Mouse (Mus musculus) hindbrain, embryonic 14.5 days (tissue): ENCODE data around the gene Dock9. TPM values are rescaled to one million over a fixed set of nuclear protein-coding genes. Genes with fewer than 3 reads are reported as not detected.
A peak's percentile ranks its signal among the peaks of the same experiment; 100 is the strongest.

ENCODE experiments used
- ATAC-seq: fragments of 200-750 bp; cut with Nextera tagmentation; 2 replicates; pipeline ENCODE4 v1.8.0; 2017; ENCODE audit warnings: moderate number of reproducible peaks, mild to moderate bottlenecking, moderate TSS enrichment, moderate library complexity; ENCODE audit not compliant: low FRiP score
- DNase-seq: peaks from one replicate; pipeline ENCODE4 v3.0.0-alpha.2; 2015; ENCODE audit warnings: low spot score
- H3K27ac ChIP-seq: fragments of 300-500 bp; sonication (generic); 2 replicates; pipeline ENCODE4 v1.5.1; 2014; ENCODE audit warnings: mild to moderate bottlenecking, moderate library complexity
- H3K27me3 ChIP-seq: fragments of 300-500 bp; sonication (generic); 2 replicates; pipeline ENCODE4 v1.6.1; 2014; ENCODE audit warnings: mild to moderate bottlenecking, low read length, mixed read lengths; ENCODE audit not compliant: control insufficient read depth, insufficient read depth
- H3K36me3 ChIP-seq: fragments of 300-500 bp; sonication (generic); replicated peaks from 2 replicates; pipeline ENCODE4 v1.6.1; 2014; ENCODE audit not compliant: control insufficient read depth, insufficient read depth
- H3K4me1 ChIP-seq: fragments of 300-500 bp; sonication (generic); replicated peaks from 2 replicates; pipeline ENCODE4 v1.6.1; 2014; ENCODE audit warnings: antibody characterized with exemption, low read length, mixed read lengths; ENCODE audit not compliant: control insufficient read depth, insufficient read depth
- H3K4me2 ChIP-seq: fragments of 300-500 bp; sonication (generic); replicated peaks from 2 replicates; pipeline ENCODE4 v1.6.1; 2014; ENCODE audit warnings: mild to moderate bottlenecking, moderate library complexity
- H3K4me3 ChIP-seq: fragments of 300-500 bp; sonication (generic); replicated peaks from 2 replicates; pipeline ENCODE4 v1.5.1; 2014; ENCODE audit warnings: mild to moderate bottlenecking, low read length
- H3K9ac ChIP-seq: fragments of 300-500 bp; sonication (generic); 2 replicates; pipeline ENCODE4 v1.6.1; 2014
- H3K9me3 ChIP-seq: fragments of 300-500 bp; sonication (generic); 2 replicates; pipeline ENCODE4 v1.6.1; 2016; ENCODE audit warnings: low read length; ENCODE audit not compliant: control insufficient read depth
- WGBS: fragments of 180-500 bp; shearing (Covaris S2); extraction: QIAGEN DNeasy Blood & Tissue Kit; methylation state at CpG from one replicate; pipeline ENCODE4 v1.1.7; 2014; 5-methylcytosine and 5-hydroxymethylcytosine counted together
- polyA plus RNA-seq: library from polyadenylated mRNA; unstranded; fragments of >200 nt; fragmentation: Nextera tagmentation; extraction: Ambion mirVana; gene quantifications from 2 replicates; pipeline ENCODE4 v1.2.1, GENCODE M21; 2014

Dock9 gene
- 15.4 and 16.2 TPM in 2 replicates for polyA plus RNA-seq

GRCm38 (mm10) chr14:121797457-121798410 is at the start of gene Dock9:
Gene Dock9, minus strand, starts transcription at chr14:121797837.
- Histone ChIP-seq H3K27ac (peak within 1 kb of the TSS; percentile 80), H3K4me1 (no peaks in the 10 kb centered on the region), H3K4me2 (peak within 1 kb of the TSS; percentile 89), H3K36me3 (no peaks in the 10 kb centered on the region), H3K4me3 (peak within 1 kb of the TSS; percentile 73), H3K9ac (peak within 1 kb of the TSS; percentile 64), H3K9me3 (no peaks in the 10 kb centered on the region), H3K27me3 (peaks cover 8% of the 10 kb centered on the region)
- DNase-seq (peak; percentile 72), ATAC-seq (peak; percentile 87)
- WGBS = under 1% methylated on average over 103 of the region's 106 CpGs

- Histone ChIP-seq H3K27me3 (no peaks in the 10 kb centered on the region), H3K4me3 (no peak overlapping the region), H3K36me3 (no peaks in the 10 kb centered on the region), H3K4me2 (no peak overlapping the region), H3K27ac (no peak overlapping the region), H3K4me1 (no peaks in the 10 kb centered on the region), H3K9me3 (0 out of 2 replicates have a peak, but pooled peaks cover 2% of the 10 kb centered on the region), H3K9ac (no peak overlapping the region)
- WGBS = 40% methylated on average over 8 of the region's 8 CpGs
- no peak for ATAC-seq
- DNase-seq = no peak
These were observed 46.8 kb upstream of the Dock9 start for GRCm38 (mm10) chr14:121844486-121844885.

DNA sequence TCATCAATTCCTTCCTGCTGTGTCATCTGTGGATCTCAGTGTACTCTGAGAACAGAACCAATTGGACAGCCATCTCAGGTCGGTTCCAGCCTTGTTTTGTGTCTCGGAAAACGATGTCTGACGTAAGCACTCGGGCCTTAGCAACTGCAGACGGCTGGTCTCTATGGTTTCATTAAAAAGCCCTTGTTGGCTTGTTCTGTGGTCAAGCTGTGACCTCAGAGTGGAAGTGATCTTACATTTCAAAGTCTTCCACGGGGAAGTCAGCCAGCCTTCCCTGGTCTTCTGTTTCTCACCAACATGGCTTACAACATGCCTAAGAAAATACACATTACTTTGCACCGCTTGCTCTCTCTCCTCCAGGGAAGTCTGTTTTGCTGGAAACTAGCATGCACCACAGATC is 42.6 kb upstream of the Dock9 start:
- Histone ChIP-seq H3K9ac (no peak overlapping the region), H3K4me3 (no peak overlapping the region), H3K9me3 (peaks cover 17% of the 10 kb centered on the region), H3K27me3 (no peaks in the 10 kb centered on the region), H3K36me3 (no peaks in the 10 kb centered on the region), H3K4me2 (no peak overlapping the region), H3K4me1 (no peaks in the 10 kb centered on the region), H3K27ac (no peak overlapping the region)
- DNase-seq (no peak), ATAC-seq (no peak)
- WGBS = 89% methylated on average over 8 of the region's 8 CpGs

DNA sequence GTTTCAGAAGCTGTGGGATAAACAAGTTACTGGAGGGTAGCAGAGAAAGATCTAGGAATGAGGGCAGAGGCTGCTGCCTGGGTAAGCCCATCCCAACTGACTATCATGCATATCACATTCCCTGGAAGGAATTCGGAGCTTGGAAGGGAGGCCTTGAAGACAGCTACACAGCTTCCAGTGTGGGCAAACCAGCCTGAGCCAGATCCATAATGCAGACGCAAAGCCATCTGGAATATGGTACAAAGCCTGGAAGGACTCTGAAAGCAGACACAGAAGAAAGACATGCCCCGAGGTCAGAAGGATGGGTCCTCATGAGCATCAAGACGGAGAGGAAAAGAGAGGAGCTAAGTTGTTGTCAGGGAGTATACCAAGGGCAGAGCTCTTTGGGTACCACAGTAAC is 40.5 kb upstream of the Dock9 start:
- Histone ChIP-seq H3K4me1 (no peaks in the 10 kb centered on the region), H3K27me3 (no peaks in the 10 kb centered on the region), H3K9me3 (peaks cover 17% of the 10 kb centered on the region), H3K9ac (no peak overlapping the region), H3K27ac (no peak overlapping the region), H3K4me2 (no peak overlapping the region), H3K4me3 (no peak overlapping the region), H3K36me3 (no peaks in the 10 kb centered on the region)
- DNase-seq (no peak), ATAC-seq (no peak)
- 97% methylated on average over 4 of the region's 4 CpGs for WGBS

- no peak for DNase-seq
- Histone ChIP-seq H3K9ac (no peak overlapping the region), H3K9me3 (peaks cover 16% of the 10 kb centered on the region), H3K4me3 (no peak overlapping the region), H3K4me1 (no peaks in the 10 kb centered on the region), H3K27me3 (no peaks in the 10 kb centered on the region), H3K27ac (no peak overlapping the region), H3K4me2 (no peak overlapping the region), H3K36me3 (no peaks in the 10 kb centered on the region)
- 84% methylated on average over 2 of the region's 2 CpGs for WGBS
- ATAC-seq = no peak
These were observed 35.4 kb upstream of the Dock9 start for GRCm38 (mm10) chr14:121833001-121833520.

DNA sequence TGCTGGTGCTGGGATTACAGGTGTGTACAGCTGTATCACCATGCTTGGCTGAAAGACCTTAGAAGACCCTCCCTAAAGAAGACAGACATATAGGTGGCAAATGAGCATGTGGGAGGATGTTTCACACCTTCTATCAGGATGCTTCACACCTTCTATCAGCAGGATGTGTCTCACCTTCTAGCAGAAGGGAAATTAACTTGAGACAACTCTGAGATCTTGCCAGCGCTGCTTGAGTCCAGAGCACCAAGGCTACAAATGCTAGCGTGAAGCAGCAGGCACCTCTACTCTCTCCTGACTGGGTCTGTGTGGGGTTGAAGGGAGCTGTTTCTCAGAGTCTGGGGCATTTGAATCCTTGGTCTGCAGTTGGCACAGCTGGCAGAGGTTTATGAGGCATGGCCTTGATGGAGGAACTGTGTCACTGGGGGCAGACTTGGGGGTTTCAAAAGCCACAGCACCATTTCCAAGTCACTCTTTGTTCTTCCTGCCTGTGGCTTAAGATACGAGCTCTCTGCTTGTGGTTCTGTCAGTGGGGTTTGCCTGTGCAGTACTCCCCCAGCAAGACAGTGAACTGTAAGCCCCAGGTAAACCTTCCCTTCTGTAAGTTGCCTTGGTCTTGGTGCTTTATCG is 32.3 kb upstream of the Dock9 start:
- no peak for DNase-seq
- H3K27ac ChIP-seq = no peak overlapping the region
- H3K4me2 ChIP-seq = no peak overlapping the region
- H3K4me3 ChIP-seq = no peak overlapping the region
- H3K36me3 ChIP-seq = no peaks in the 10 kb centered on the region
- no peak overlapping the region for H3K9ac ChIP-seq
- no peaks in the 10 kb centered on the region for H3K4me1 ChIP-seq
- WGBS = 91% methylated on average over 4 of the region's 4 CpGs
- no peaks in the 10 kb centered on the region for H3K27me3 ChIP-seq
- H3K9me3 ChIP-seq = peaks cover 10% of the 10 kb centered on the region; the same call in 1 of the 2 replicates
- ATAC-seq = no peak

DNA sequence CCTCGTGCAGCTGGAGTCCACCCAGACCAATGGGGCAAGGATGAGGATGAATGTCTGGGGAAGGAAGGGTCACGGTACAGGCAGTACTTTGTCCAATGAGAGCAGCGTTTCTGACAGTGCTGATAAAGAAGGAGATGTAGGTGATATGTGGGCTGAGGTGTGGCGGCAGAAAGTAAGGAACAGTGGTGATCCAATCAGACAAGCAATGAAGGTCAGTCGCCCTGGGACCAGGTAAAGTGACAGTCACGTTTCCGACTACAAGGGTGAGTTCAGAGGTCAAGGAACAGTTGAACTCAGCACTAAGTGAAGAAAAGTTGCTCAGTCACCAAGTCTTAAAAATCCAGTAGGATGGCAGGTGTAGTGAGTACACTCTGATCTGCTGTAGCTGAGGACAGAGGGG is 29.5 kb upstream of the Dock9 start:
- Histone ChIP-seq H3K27me3 (no peaks in the 10 kb centered on the region), H3K9ac (no peak overlapping the region), H3K36me3 (no peaks in the 10 kb centered on the region), H3K4me1 (no peaks in the 10 kb centered on the region), H3K4me2 (no peak overlapping the region), H3K9me3 (peaks cover 10% of the 10 kb centered on the region; the same call in 1 of the 2 replicates), H3K27ac (no peak overlapping the region), H3K4me3 (no peak overlapping the region)
- no peak for ATAC-seq
- DNase-seq = no peak
- WGBS = 85% methylated on average over 7 of the region's 7 CpGs

GRCm38 (mm10) chr14:121825521-121826445 is 28.1 kb upstream of the Dock9 start:
- Histone ChIP-seq H3K27ac (no peak overlapping the region), H3K36me3 (no peaks in the 10 kb centered on the region), H3K9ac (no peak overlapping the region), H3K4me3 (no peak overlapping the region), H3K4me2 (no peak overlapping the region), H3K9me3 (peaks cover 10% of the 10 kb centered on the region; the same call in 1 of the 2 replicates), H3K27me3 (no peaks in the 10 kb centered on the region), H3K4me1 (no peaks in the 10 kb centered on the region)
- DNase-seq = no peak
- 76% methylated on average over 10 of the region's 10 CpGs for WGBS
- no peak for ATAC-seq
